8 mouse cellular contexts compared by ENCODE assay signal in the genomic region with DNA sequence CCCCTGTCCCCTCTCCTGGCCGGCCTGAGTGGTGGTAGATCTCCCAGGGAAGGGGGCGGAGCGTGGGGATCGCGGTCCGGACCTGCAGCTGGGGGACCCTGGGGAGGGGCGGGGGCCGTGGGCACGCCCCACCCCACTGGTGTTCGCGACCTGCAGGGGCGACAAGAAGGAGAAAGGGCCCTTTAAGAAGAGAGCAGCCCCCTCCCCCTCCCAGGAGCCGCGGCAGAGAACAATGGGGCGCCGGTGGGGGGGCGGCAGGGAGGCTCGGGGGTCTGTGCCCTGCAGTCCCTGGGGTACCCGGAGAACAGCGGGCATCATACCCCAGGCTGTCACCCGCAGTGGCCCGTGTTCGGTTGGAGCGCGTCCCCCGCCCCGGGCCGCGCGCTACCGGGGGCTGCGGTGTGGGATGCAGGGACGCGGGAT. TPM values are rescaled to one million over a fixed set of nuclear protein-coding genes. Genes with fewer than 3 reads are reported as not detected.
A peak's percentile ranks its signal among the peaks of the same experiment; 100 is the strongest.
DNase-seq lines count a peak whose midpoint lies in the region; ATAC-seq and TF ChIP-seq lines count a peak whose summit lies in the region.

No protein-coding gene starts in this region.

- no peak for ATAC-seq in heart, embryonic 11.5 days (replicated peaks; ENCODE audit: insufficient number of reproducible peaks, low FRiP score, low TSS enrichment)
- ATAC-seq in intestine, postnatal 0 days = no peak

- no peak for DNase-seq in heart, adult 9 months (ENCODE audit: low spot score in 2 of 2)
- no peak for DNase-seq in thymus, adult 2 months
- no peak for DNase-seq in thymus, postnatal 10 days (ENCODE audit: low spot score in 2 of 2)
- DNase-seq in right cerebral cortex, postnatal 4 days = peak; percentile 68
- DNase-seq in kidney, postnatal 10 days = no peak
- no peak for DNase-seq in spleen, adult 12 weeks (ENCODE audit: low spot score)

- peaks cover 15% of the 10 kb centered on the region for H3K4me1 ChIP-seq in heart, embryonic 11.5 days (ENCODE audit: control insufficient read depth, insufficient read depth, low read length)
- H3K4me1 ChIP-seq in thymus, adult 2 months (replicated peaks; ENCODE audit: control insufficient read depth, insufficient read depth, low read length) = peaks cover 21% of the 10 kb centered on the region
- H3K4me1 ChIP-seq in intestine, postnatal 0 days (replicated peaks; ENCODE audit: control insufficient read depth, insufficient read depth, low read length) = no peaks in the 10 kb centered on the region

- peaks cover 87% of the 10 kb centered on the region for H3K27me3 ChIP-seq in heart, embryonic 11.5 days (ENCODE audit: control insufficient read depth, insufficient read depth, low read length)
- H3K27me3 ChIP-seq in thymus, adult 2 months (ENCODE audit: control insufficient read depth, insufficient read depth, low read length) = no peaks in the 10 kb centered on the region; the same call in 1 of the 2 replicates
- peaks cover 50% of the 10 kb centered on the region for H3K27me3 ChIP-seq in intestine, postnatal 0 days (replicated peaks; ENCODE audit: control insufficient read depth, insufficient read depth, low read length)

- H3K9ac ChIP-seq in heart, embryonic 11.5 days (ENCODE audit: low read depth, low read length) = no peak overlapping the region
- peak overlapping the region; percentile 40; the same call in 1 of the 2 replicates for H3K9ac ChIP-seq in intestine, postnatal 0 days (ENCODE audit: low read depth, low read length)

- no peak overlapping the region for H3K27ac ChIP-seq in heart, embryonic 11.5 days (ENCODE audit: low read depth, low read length)
- H3K27ac ChIP-seq in thymus, adult 2 months (ENCODE audit: control insufficient read depth, insufficient read depth, low read length) = no peak overlapping the region
- no peak overlapping the region for H3K27ac ChIP-seq in intestine, postnatal 0 days (ENCODE audit: low read depth, low read length)

- TF ChIP-seq POLR2A in thymus, adult 2 months (IDR thresholded peaks at IDR 0.05; ENCODE audit: control insufficient read depth, extremely low read depth, insufficient read depth, low read length, poor library complexity) = no peak

- no peak for TF ChIP-seq CTCF in thymus, adult 2 months (IDR thresholded peaks at IDR 0.05; ENCODE audit: borderline replicate concordance, control insufficient read depth, extremely low read depth, insufficient read depth, low read length, poor library complexity)
- no peak for TF ChIP-seq CTCF in intestine, postnatal 0 days (IDR thresholded peaks at IDR 0.05; ENCODE audit: low read depth)

- peak overlapping the region; percentile 42 for H3K4me3 ChIP-seq in heart, embryonic 11.5 days (ENCODE audit: low read depth, low read length)
- peak overlapping the region; percentile 47 for H3K4me3 ChIP-seq in thymus, adult 2 months (ENCODE audit: control insufficient read depth, insufficient read depth, low read length)
- H3K4me3 ChIP-seq in intestine, postnatal 0 days (ENCODE audit: low read depth, low read length) = peak overlapping the region; percentile 37

- no peaks in the 10 kb centered on the region for H3K9me3 ChIP-seq in heart, embryonic 11.5 days (replicated peaks; ENCODE audit: control insufficient read depth, low read length)
- H3K9me3 ChIP-seq in intestine, postnatal 0 days (ENCODE audit: control insufficient read depth) = no peaks in the 10 kb centered on the region

- WGBS in heart, embryonic 11.5 days (ENCODE audit: insufficient replicate concordance) = 3% methylated on average over 30 of the region's 34 CpGs
- 3% methylated on average over 33 of the region's 34 CpGs for WGBS in thymus, adult 2 months
- WGBS in intestine, postnatal 0 days = 1% methylated on average over 33 of the region's 34 CpGs

- peak overlapping the region; percentile 66 for H3K4me2 ChIP-seq in heart, embryonic 11.5 days
- H3K4me2 ChIP-seq in intestine, postnatal 0 days (replicated peaks; ENCODE audit: low read depth) = peak overlapping the region; percentile 58

- no peaks in the 10 kb centered on the region for H3K36me3 ChIP-seq in heart, embryonic 11.5 days (ENCODE audit: control insufficient read depth, insufficient read depth, low read length)
- H3K36me3 ChIP-seq in thymus, adult 2 months (ENCODE audit: control insufficient read depth, insufficient read depth, low read length) = no peaks in the 10 kb centered on the region
- H3K36me3 ChIP-seq in intestine, postnatal 0 days (ENCODE audit: control insufficient read depth, insufficient read depth) = no peaks in the 10 kb centered on the region

RNA-seq across cellular contexts. Expression of gene Dtx1, which starts 0.9 kb away (rescaled TPM):
- 0.45 and 0.53 TPM in 2 replicates for polyA plus RNA-seq in heart, embryonic 11.5 days (2014; fragmentation: Nextera tagmentation; extraction: Ambion mirVana)
- 60.6 and 66.6 TPM in 2 replicates for polyA plus RNA-seq in thymus, adult 2 months (2012; rRNA removed)
- 2.3 and 2.5 TPM in 2 replicates for polyA plus RNA-seq in intestine, postnatal 0 days (2015; fragmentation: Nextera tagmentation; extraction: Ambion mirVana)

RNA-seq across cellular contexts. Expression of gene Oas2, which starts 38.8 kb away (rescaled TPM):
- polyA plus RNA-seq in heart, embryonic 11.5 days (2014; fragmentation: Nextera tagmentation; extraction: Ambion mirVana) = 0.07 and 0.13 TPM in 2 replicates
- polyA plus RNA-seq in thymus, adult 2 months (2012; rRNA removed) = 18.5 and 22.4 TPM in 2 replicates
- polyA plus RNA-seq in intestine, postnatal 0 days (2015; fragmentation: Nextera tagmentation; extraction: Ambion mirVana) = 0.23 and 0.41 TPM in 2 replicates

Comparison
In these comparisons a context has a peak if more than half of its experiments do, and no peak if none do; other contexts are left out.
1. RNA of gene Dtx1, which starts 0.9 kb away (polyA plus RNA-seq): 60.6 to 66.6 TPM in thymus, adult 2 months; 2.3 to 2.5 TPM in intestine, postnatal 0 days and 0.45 to 0.53 TPM in heart, embryonic 11.5 days; every median in the first group is over 10 times any median in the second.
2. RNA of gene Oas2, which starts 38.8 kb away (polyA plus RNA-seq): 18.5 to 22.4 TPM in thymus, adult 2 months; 0.23 to 0.41 TPM in intestine, postnatal 0 days and 0.07 to 0.13 TPM in heart, embryonic 11.5 days; every median in the first group is over 10 times any median in the second.
3. Peak in every context shown above with its lines, with median percentiles within 50 percentile points of each other: H3K4me3 ChIP-seq.